Mouse (Mus musculus): ENCODE results near the gene Gm21921.
"Not testable (repeated sequence)": the region's sequence is repeated elsewhere in the genome, so short reads cannot be mapped to it uniquely, and the experiment has no call there.

Gm21921 gene

GRCm38 (mm10) chrY:24796143-24796542 is at the start of gene Gm21921:
Gene Gm21921, minus strand, starts transcription at chrY:24796243.
- DNase-seq, result not testable (repeated sequence)
